Mouse (Mus musculus) left cerebral cortex, adult 18-20 months (tissue): ENCODE measurements around the gene Stat3. TPM values are rescaled to one million over a fixed set of nuclear protein-coding genes. Genes with fewer than 3 reads are reported as not detected.
A peak's percentile ranks its signal among the peaks of the same experiment; 100 is the strongest.

Experiments
- DNase-seq, 2 experiments: peaks; one replicate each; pipeline ENCODE4 v3.0.0; 2021 to 2022; ENCODE audit warnings: low spot score in 2 of 2, mixed read lengths in 1 of 2
- long read RNA-seq, 2 experiments: library from polyadenylated mRNA; stranded (forward); transcript quantifications; one replicate each; pipeline ENCODE4 v2.0.0; 2021
- total RNA-seq, 2 experiments: library from RNA; stranded (reverse); gene quantifications; 2 replicates each; pipeline ENCODE4 v1.2.3; 2021

Gene Stat3
- total RNA-seq: 10 to 100 TPM; 38.8 to 46.7 TPM
- long read RNA-seq, experiment 1, full-length matches to known transcripts: 30 of 44 reads
- long read RNA-seq, experiment 1, partial matches to known transcripts: 6 of 44 reads
- long read RNA-seq, experiment 1, other reads (novel, unspliced or antisense): 8 of 44 reads
- long read RNA-seq, experiment 2, full-length matches to known transcripts: 20 of 35 reads
- long read RNA-seq, experiment 2, partial matches to known transcripts: 4 of 35 reads
- long read RNA-seq, experiment 2, other reads (novel, unspliced or antisense): 11 of 35 reads

DNA sequence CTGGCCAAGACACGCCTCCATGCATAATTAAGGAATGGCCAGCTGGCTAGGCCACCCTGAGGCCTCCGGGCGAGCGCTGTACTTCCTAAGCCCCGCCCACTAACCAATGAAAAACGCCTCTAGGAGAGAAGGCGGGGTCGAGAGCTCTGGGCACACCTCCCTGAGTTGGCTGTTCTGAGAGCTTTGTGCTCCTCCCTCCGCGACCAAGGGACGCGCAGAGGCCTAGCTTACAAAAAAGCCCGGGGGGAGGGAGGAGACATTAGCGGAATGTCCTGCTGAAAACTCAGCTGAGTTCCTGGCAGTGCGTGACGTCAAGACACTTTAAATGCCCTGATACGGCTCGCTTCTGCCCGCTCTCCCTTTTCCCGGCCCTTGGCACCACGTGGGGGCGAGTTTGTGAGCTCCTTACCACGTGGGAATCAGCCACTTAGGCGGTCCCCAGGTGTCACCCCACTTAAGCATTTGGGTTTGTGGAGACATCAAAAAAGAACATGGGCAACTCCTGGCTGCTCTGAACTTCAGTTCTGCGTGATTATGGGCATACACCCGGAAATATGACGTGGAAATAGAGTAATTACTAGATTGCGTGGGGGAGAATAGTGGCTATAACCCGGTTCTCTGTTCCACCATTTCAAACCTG, at the start of gene Stat3:
Gene Stat3 (minus strand): TSS at position 29 of the 640 bp plus-strand sequence.
- peak; percentile 99 to 100 for DNase-seq

DNA sequence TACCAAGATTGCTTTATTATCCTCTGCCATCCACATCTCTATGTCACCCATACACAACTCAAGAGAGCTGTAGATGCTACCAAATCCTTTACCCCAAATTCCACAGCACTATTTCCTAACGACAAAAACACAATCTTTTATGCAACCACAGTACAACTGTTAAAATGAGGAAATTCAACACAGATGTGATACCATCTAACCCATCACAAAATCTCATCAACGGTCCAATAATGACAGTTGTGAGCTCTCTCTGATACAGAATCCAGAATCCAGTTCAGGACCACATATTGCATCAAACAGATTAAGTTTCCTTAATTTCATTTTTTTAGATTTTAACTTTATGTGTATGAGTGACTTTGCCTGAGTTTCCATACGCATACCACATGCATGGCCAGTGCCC, 49.3 kb upstream of the Stat3 start:
- DNase-seq: no peak

DNA sequence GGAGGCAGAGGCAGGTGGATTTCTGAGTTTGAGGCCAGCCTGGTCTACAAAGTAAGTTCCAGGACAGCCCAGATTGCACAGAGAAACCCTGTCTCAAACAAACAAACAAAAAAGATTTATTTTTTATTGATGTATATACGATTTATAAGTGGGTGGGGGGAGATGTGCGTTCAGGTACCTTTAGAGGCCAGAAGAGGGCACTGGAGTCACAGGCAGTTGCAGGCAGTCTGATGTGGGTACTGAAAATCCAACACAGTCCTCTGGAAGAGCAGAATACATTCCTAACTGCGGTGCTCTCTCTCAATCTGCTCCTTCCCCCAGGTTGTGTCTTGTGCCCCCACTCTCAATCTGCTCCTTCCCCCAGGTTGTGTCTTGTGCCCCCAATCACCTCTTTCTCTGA, 46.3 kb upstream of the Stat3 start:
- DNase-seq: no peak

DNA sequence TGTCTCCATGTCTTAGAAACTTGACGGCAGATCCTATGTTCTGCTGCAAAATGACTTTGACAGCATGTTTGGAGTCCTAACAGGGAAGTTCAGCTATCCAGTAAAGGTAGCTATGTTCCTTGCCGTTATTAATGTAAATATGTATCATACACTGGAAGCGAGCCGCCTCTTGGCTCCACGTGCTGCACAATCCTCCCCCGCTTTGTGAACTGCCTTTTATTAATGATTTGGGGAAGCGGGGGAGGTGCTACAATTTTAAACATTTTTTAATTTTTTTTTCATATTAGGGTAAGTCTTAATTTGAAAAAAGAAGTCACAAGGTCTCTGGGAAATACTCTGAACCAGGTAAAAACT, 44.4 kb upstream of the Stat3 start:
- no peak for DNase-seq

DNA sequence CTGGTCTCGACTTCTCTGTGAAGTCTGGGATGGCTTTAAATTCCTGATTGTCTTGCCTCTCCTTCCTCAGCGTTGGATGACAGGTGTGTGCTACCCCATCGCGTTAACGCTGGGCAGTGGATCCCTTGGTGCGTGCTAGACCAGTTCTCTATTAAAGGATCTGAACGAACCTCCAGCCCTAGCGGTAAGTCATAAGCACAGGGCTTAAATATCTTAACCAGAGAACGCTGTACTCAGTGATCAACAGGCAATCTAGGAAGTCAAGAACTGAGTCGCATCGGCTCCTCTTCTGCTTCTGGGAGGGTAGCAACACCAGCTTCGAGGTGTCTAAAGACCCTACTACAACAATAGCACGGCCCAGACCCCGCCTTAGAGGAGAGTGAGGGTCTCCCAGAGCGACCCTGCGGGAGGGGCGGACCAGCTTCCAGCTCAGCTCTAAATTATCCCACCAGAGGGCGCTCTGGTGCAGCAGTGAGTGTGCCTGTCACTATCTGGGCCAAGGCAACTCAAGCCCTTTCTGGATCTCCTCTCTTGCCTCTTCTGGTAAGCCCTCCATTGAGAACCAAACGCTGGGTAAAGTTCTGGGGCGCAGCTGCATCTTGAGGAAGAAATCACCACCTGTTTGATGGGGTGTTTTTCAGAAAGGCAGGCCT, 43.9 kb upstream of the Stat3 start:
- DNase-seq: peak; percentile 72 to 87

DNA sequence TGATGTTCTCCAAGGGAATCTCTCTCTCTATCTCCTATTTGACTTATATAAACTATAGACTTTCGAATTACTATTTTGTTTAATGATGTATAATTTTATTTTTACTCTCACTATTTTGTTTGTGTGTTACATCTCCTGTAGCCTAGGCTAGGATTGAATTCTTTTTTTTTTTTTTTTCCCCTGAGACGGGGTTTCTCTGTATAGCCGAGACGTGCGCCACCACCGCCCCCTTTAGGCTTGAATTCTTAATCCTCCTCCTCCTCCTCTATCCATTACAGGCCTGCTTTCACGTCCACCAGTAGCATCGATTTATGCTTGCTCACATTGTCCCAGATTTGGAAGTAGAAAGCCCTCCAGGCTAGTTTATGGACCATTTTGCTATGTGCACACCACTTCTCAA, 42.7 kb upstream of the Stat3 start:
- DNase-seq: no peak

DNA sequence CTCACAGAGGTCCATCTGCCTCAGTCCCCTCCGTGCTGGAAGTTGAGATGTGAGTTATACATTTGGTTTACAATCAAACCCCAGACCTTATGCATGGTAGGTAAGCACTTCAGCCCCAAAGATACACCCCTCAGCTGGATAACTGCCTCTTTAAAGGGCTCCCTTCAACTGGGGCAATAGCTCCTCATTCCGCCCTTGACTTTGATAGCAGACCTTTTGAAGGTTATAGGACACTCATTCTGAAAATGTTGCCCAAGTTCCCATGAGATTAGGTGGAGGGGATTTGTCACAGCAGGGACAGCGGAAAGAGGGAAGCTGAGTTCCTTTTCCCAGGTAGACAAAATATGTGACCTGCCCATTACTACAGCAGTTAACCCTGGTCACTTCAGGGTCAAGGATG, 41.9 kb upstream of the Stat3 start:
- DNase-seq: no peak

DNA sequence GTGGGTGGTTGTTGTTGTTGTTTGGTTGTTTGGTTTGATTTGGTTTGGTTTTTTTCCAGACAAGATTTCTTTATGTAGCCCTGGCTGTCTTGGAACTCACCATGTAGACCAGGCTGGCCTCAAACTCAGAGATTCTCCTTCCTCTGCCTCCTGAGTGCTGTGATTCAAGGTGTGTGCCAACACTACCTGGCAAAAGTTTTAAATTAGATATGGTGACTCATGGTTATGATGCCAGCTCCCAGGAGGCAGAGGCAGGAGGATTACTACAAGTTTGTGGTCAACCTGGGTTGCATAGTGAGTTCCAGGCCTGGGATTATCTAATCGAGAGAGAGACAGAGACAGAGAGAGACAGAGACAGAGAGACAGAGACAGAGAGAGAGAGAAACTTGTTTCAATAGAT, 41.1 kb upstream of the Stat3 start:
- no peak for DNase-seq

DNA sequence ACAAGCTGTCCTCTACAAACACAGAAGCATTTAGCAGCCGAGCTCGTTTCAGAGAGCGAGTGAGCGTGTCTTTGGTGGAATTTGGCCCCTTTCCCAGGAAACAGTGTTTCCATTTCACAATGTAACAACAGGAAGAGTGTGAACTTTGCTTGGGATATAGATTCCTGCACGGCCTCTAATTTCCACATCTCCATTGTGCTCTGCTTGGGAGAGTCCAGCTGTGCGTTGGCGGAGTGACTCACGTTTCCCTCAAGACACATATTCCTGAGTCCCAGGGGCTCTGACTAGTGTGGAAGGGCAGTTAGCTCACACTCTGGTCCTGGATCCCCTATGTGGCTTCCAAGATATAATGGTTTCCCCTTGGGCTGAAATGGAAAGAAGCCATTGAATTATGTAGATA, 40.5 kb upstream of the Stat3 start:
- DNase-seq: peak; percentile 18 to 40

DNA sequence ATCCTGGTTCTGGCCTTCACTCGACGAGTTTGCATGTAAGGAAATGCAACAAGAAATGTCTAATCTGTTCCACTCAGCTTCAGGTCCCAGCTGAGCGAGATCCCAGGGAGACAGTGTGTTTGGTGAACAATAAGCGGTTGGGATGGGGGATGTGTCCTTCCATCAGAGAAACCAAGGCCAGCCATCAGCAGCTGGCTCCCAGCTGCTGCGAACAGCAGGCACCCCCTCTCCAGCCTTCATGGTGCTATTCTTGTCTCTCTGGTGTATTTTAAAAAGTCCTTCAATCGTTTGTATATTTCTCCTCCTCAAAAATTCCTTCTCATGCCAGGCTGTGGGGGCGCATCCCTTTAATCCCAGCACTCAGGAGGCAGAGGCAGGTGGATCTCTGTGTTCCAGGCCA, 35.9 kb upstream of the Stat3 start:
- DNase-seq: no peak

DNA sequence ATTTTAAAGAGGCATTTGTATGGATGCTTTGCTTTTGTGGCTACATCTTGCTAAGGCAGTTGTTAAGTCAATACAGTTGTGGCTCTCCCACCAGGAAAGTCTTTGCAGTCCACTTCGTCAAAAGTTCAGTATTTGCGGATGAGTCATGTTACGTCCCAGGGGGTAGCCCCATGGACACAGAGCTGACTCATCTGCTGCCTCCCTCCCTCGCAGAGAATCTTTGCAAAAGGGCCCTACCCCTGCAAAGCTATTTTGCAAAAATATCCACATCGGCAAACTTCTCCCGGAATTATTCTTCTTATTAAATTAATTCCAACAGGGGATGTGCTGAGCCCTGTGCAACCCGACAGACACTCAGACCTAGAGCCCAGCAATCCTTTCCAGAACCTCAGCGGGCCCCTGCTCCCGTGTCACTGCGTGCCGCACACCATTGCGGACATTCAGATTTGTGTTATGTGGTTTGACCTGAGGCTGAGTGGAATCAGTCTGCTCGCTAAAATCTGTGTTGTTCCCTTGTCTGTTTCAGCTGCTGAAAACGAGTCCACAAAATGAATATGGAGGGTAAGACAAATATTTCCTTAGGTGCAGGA, 35.1 kb upstream of the Stat3 start:
- DNase-seq: no peak

DNA sequence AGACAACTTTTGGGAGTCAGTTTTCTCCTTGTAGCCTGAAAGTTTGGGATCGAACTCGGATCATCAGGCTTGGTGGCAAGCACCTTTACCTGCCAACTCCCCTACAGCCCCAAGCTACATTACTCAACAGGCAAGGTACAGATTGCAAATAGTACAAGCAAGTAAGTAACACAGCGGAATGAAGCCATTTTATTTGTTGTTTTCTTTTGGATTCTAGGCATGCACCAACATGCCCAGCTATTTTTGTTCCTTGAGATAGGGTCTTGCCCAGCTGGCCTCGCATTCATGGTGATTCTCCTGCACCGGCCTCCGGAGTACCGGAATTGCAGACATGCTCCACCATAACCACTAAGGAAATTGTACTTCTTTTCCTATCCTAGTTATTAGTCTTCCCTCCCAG, 33.9 kb upstream of the Stat3 start:
- DNase-seq: no peak

DNA sequence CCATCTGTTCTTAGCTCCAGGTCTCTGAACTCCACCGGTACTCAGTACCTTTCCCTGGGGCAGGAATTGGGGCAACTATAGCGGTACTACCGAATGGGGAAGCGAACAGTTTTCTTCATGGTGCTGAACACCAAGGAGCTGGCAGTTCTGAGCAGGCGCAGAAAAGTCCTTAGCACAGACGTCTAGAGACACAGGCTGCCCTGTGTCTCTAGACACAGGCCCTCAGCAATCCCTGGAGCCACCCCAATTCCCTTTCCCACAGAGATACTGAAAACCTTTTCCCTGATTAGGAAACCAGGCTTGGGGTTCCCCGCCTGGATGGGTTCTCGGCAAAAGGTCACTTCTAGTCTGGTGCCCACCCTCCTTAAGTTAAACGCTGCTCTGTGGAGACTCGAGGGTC, 32.1 kb upstream of the Stat3 start:
- DNase-seq: no peak

DNA sequence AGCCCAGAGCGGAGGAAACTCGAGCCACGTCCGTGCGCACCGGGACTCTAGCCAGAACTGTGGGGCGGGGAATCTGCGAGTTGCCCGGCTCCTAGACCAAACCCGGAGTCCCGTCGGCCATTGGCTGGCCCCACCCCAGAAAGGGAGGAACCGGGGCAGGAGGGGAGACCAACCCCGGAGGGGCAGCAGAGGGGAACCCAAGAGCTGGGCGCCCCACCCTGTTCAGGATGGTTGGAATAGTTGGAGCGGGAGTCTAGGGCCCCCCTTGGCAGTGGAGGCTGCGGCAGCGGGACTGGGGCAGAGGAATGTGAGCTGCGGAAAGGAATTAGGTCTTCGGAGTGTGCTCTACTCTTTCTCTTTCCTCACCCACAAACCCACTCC, 31.2 kb upstream of the Stat3 start, which contains the start of gene Cavin1:
Gene Cavin1 (minus strand): TSS at position 331 of the 381 bp plus-strand sequence.
- DNase-seq: peak; percentile 44 to 56

DNA sequence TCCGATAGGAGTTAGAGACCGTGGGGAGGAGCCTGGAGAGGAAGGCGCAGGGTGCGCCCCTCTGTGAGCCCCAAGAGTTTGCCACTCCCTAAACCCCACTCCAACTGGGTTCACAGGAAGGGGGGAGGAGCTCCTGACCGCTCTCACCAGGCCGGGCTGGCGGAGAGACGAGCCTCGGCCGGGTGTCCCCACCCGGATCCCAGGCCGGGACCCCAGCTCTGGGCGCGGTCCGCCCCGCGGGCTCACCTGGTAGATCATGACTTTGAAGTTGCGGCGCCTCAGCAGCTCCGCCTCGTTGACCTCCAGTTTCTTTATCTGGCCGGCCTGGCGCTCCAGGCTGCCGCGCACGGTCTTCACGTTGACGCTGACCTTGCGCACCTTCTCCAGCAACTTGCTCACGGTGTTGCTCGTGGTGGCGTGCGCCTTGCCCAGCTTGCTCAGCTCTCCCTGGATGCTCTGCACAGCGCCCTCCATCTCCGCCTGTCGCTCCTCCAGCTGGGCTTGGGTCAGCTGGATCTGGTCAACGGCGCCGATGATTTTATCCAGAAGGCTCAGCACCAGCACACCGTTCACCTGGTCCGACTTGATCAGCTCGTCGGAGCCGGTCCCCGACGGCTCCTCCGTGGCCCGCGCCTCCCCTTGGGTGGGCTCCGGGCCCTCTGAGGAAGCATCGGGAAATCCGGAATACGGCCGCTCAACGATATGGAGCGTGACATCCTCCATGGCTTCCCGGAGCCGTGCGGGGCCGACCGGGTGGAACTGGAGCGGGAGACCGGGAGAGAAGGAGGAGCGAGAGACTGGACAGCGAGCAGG, 30.6 kb upstream of the Stat3 start:
- no peak for DNase-seq

DNA sequence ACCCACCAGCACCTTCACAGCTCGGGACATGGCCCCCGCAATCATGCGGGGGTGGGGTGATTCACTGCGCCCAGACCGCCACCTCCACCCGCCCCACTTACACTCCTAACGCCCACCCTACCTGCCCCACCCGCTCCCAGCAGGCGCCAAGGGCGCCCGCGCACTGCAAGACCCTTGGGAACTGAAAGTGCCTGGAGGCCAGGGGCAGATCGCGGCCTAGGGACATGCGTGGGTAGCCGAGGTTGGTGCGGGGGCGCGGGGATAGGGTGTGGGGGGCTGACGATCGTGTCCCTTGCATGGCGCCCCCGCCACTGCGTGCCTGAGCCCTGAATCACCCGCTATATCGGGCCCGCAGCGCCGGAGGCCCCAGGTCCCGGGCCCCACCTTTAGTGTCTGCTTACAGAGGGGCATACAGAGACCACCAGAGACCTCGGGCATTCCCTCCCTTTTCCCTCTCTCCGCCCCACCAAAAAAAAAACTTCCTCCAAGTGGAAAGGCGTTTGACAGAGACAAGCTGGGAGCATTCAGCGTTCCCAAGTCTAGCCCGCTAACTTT, 29.9 kb upstream of the Stat3 start:
- DNase-seq: peak in 1 of 2 experiments; percentile 18

DNA sequence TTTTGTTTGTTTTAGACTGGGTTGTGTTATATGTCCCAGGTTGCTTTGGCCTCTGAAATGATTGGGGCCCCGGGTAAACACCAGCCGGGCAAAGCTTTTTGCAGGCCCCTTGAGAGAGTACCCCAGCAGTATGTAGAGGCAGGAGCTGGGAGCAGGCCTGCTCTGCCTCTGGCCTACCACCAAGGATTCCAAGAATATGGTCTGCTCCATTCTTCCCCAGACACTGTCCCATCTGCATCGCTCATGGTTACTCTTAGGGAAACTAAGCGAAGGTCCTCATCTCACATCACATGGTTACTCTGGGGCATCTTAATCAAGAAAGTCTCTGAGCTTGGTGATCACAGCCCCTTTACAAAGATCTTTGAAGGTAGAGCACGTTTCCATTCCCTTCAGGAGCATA, 29.2 kb upstream of the Stat3 start:
- DNase-seq: no peak

DNA sequence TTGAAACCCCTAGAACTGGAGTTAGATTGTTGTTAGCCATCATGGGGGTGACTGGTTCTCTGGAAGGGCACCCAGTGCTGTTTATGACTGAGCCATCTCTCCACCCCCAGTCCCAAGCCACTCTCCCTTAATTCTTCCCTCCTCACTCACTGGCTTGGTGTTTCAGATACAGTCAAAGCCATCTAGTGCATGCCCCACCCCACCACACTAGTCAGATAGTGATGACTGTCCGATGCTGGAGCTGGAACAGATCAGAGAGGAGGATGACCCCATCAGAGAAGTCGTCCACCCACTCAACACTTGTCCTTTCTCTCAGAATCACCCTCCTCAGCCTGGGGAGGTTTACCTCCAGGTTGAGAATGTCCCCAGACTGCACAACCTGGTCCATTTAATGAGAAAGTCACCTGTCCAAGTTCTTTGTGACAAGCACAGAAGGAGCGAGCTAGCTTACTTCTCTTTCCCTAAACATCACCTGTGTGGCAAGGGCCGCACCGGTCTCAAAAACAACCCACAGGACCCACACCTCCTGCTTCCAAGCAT, 28.6 kb upstream of the Stat3 start:
- DNase-seq: no peak

DNA sequence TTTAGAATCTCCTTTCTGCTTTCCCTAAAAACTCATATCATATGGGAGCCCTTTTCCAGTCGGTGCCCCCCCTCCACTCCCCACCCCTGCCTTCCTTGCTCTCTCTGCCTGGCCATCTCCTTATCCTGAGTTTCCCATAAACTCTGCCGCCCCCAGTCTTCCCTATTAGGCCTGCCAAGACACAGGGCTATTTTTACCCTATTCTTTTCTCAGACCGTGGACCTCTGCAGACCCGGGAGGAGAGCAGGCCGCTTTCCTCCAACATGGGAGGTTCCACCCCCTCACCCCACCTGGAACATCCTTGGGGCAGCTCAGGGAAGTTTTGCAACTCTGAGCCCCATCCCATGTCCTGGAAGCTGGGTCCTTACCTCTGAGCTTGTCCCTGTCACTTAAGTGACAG, 28.0 kb upstream of the Stat3 start:
- DNase-seq: no peak

DNA sequence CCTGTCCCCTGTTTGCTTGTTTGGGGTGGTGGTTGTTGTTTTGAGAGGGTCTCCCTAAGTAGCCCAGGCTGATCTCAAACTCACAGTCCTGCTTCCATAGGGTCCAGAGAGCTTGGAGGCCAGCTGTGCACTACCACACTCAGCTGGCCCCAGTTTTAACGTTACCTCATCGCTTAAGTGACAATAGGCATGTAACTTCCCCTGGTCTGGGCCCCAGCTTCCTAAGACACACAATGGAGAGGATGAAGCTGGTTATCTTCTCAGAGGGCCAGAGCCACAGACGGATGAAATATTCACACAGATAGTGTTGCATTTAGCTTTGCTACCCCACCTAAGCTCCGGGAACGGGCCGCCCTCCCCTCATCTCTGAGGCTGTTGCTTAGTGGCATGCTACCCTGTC, 26.4 kb upstream of the Stat3 start:
- DNase-seq: no peak
